Mouse (Mus musculus) thymus, adult 2 months (tissue): ENCODE data around the gene Rnf126.

Experiments
- CTCF ChIP-seq: fragments of 200-500 bp; IDR thresholded peaks from 2 replicates; pipeline ENCODE4 v1.5.1; 2012; ENCODE audit warnings: mild to moderate bottlenecking, control low read depth, low read length, moderate library complexity, borderline replicate concordance; ENCODE audit not compliant: control insufficient read depth, poor library complexity, insufficient read depth; ENCODE audit errors: extremely low read depth
- POLR2A ChIP-seq: fragments of 200-500 bp; IDR thresholded peaks from 2 replicates; pipeline ENCODE4 v1.6.1; 2012; ENCODE audit warnings: mild to moderate bottlenecking, low read length, control low read depth, moderate library complexity; ENCODE audit not compliant: control insufficient read depth, poor library complexity, insufficient read depth; ENCODE audit errors: extremely low read depth

GRCm38 (mm10) chr10:79766508-79767325, at the start of gene Rnf126:
- TF ChIP-seq CTCF (peak; percentile 51; the same call in 1 of the 2 replicates), POLR2A (peak; percentile 72; the same call in 1 of the 2 replicates)
